Mouse (Mus musculus) heart, adult 2 months (tissue): ENCODE data around the gene Poldip3.

ENCODE experiments used
- CTCF ChIP-seq: fragments of 200-600 bp; IDR thresholded peaks from 2 replicates; pipeline ENCODE4 v1.8.1; 2022; ENCODE audit warnings: antibody characterized with exemption, mild to moderate bottlenecking, moderate library complexity
- POLR2A ChIP-seq: fragments of 200-500 bp; IDR thresholded peaks from 2 replicates; pipeline ENCODE4 v1.6.1; 2011; ENCODE audit warnings: mild to moderate bottlenecking, low read depth, low read length, control low read depth; ENCODE audit not compliant: insufficient read depth

GRCm38 (mm10) chr15:83121709-83122565 lies 27.2 kb downstream of the Poldip3 start:
- TF ChIP-seq CTCF (peak; percentile 28), POLR2A (no peak)
